Mouse (Mus musculus) colon, adult 2 months (tissue): Measurements from ENCODE around the gene Gm17581. TPM values are rescaled to one million over a fixed set of nuclear protein-coding genes. Genes with fewer than 3 reads are reported as not detected.

Experiments used
- polyA plus RNA-seq: library from polyadenylated mRNA; depleted of rRNA; stranded (reverse); fragments of >200 nt; gene quantifications from 2 replicates; pipeline ENCODE4 v1.2.3, GENCODE M21; 2012; rRNA removed

The Gm17581 gene
- not detected in 2 replicates for polyA plus RNA-seq

DNA sequence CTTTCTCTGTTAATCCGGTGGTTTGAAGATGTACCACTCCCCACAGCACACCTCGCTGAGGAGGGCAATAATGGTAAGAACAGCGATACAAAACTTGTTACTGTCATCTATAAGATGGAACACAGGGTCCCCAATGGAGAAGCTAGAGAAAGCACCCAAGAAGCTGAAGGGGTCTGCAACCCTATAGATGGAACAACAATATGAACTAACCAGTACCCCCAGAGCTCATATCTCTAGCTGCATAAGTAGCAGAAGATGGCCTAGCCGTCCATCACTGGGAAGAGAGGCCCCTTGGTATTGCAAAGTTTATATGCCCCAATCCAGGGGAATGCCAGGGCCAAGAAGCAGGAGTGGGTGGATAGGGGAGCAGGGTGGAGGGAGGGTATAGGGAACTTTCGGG lies at the start of gene Gm17581:
Gm17581 (minus strand) TSS at position 101 of the 400 bp plus-strand sequence.

GRCm38 (mm10) chr2:155774927-155775684 lies 39.4 kb upstream of the Gm17581 start, which contains the start of gene Mmp24:
TSS of gene Mmp24 (plus strand) at chr2:155775342.

GRCm38 (mm10) chr2:155751014-155751786 lies 15.5 kb upstream of the Gm17581 start, which contains the start of gene Procr:
TSS of gene Procr (plus strand) at chr2:155751117.

GRCm38 (mm10) chr2:155729158-155729645 lies 6.5 kb downstream of the Gm17581 start, which contains the start of gene Edem2:
TSS of gene Edem2 (minus strand) at chr2:155729475.

DNA sequence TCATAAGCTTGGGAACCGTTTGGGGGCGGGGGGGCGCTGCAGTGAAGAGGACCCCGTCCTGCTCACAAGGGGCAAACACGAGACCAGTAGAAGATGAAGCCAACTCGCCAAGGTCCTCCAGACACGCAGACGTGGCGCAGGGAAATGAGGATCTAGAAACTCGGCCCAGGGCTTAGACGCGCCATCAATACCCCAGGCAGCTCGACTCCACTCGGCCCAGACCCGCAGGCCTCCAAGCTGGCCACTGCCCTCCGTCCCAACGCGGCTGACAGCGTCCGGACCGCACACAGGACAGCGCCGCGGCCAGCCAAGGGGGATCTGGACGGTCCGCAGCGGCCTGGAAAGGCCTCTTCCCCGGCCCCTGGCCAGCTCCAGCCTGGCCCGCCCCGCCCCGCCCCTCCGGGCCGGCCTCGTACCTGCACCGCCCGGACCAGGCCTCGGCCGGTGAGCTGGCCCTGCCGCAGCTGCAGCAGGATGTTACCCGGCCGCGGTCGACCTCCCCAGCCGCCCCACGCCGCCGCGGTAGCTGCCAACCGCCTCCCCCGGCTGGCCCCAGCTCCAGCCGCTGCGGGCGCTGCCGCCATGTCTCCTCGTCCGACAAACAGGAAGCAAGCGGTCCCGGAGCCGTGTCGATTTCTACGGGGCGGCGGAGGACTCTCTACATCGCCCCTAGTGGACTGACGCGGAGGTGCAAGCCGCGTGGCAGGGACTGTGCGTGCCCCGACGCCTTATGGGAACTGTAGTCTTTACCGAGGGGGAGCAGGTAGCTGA lies 43.8 kb downstream of the Gm17581 start, which contains the start of gene Trpc4ap:
Trpc4ap (minus strand) TSS at position 662 of the 771 bp plus-strand sequence.

Other genes with a start within 250 kb of the Gm17581 start
- 68.0 and 74.6 TPM in 2 replicates for gene Acss2, start 217.9 kb downstream of the Gm17581 start, polyA plus RNA-seq
- gene Ggt7, start 217.6 kb downstream of the Gm17581 start, polyA plus RNA-seq, result 10.9 and 15.6 TPM in 2 replicates
- gene Gss, start 143.1 kb downstream of the Gm17581 start, polyA plus RNA-seq, result 140 and 194 TPM in 2 replicates
- 0.25 TPM in 1 of 2 replicates, not detected in the other for gene Myh7b, start 124.7 kb downstream of the Gm17581 start, polyA plus RNA-seq
- gene Trpc4ap, start 43.5 kb downstream of the Gm17581 start, polyA plus RNA-seq, result 168 and 189 TPM in 2 replicates
- 76.8 and 108 TPM in 2 replicates for gene Edem2, start 6.4 kb downstream of the Gm17581 start, polyA plus RNA-seq
- gene Procr, start 15.3 kb upstream of the Gm17581 start, polyA plus RNA-seq, result 15.5 and 19.7 TPM in 2 replicates
- gene Mmp24, start 39.5 kb upstream of the Gm17581 start, polyA plus RNA-seq, result 0.54 and 0.65 TPM in 2 replicates
- 34.8 and 40.6 TPM in 2 replicates for gene BC029722, start 83.6 kb upstream of the Gm17581 start, polyA plus RNA-seq
- 336 TPM in 2 replicates for gene Eif6, start 91.1 kb upstream of the Gm17581 start, polyA plus RNA-seq
- gene Fam83c, start 99.0 kb upstream of the Gm17581 start, polyA plus RNA-seq, result 7.2 and 7.6 TPM in 2 replicates
- 19.4 and 21.9 TPM in 2 replicates for gene Uqcc1, start 194.4 kb upstream of the Gm17581 start, polyA plus RNA-seq
- not detected in 2 replicates for gene Gm15557, start 204.9 kb upstream of the Gm17581 start, polyA plus RNA-seq
- gene Gdf5, start 209.5 kb upstream of the Gm17581 start, polyA plus RNA-seq, result 0.13 and 0.28 TPM in 2 replicates
- 6.4 and 7.7 TPM in 2 replicates for gene Cep250, start 220.6 kb upstream of the Gm17581 start, polyA plus RNA-seq